Mouse (Mus musculus) liver, embryonic 11.5 days (tissue): ENCODE results near the gene Cnot2. TPM values are rescaled to one million over a fixed set of nuclear protein-coding genes. Genes with fewer than 3 reads are reported as not detected.
A peak's percentile ranks its signal among the peaks of the same experiment; 100 is the strongest.
"Not testable (repeated sequence)": the region's sequence is repeated elsewhere in the genome, so short reads cannot be mapped to it uniquely, and the experiment has no call there.

Experiments used
- ATAC-seq: fragments of 200-750 bp; cut with Nextera tagmentation; replicated peaks from 2 replicates; pipeline ENCODE4 v1.8.0; 2017; ENCODE audit warnings: moderate number of reproducible peaks, mild to moderate bottlenecking, moderate TSS enrichment, moderate library complexity; ENCODE audit not compliant: low FRiP score
- DNase-seq: peaks from one replicate; pipeline ENCODE4 v3.0.0-alpha.2; 2017; ENCODE audit warnings: low spot score
- H3K27ac ChIP-seq: fragments of 300-500 bp; sonication (generic); 2 replicates; pipeline ENCODE4 v1.5.1; 2014; ENCODE audit warnings: mild to moderate bottlenecking, low read depth, low read length, control low read depth
- H3K27me3 ChIP-seq: fragments of 300-500 bp; sonication (generic); replicated peaks from 2 replicates; pipeline ENCODE4 v1.6.1; 2014; ENCODE audit warnings: low read length, mixed read lengths; ENCODE audit not compliant: control insufficient read depth, insufficient read depth
- H3K36me3 ChIP-seq: fragments of 300-500 bp; sonication (generic); 2 replicates; pipeline ENCODE4 v1.6.1; 2014; ENCODE audit warnings: mild to moderate bottlenecking, low read length, moderate library complexity, mixed read lengths; ENCODE audit not compliant: control insufficient read depth, insufficient read depth
- H3K4me1 ChIP-seq: fragments of 300-500 bp; sonication (generic); replicated peaks from 2 replicates; pipeline ENCODE4 v1.6.1; 2014; ENCODE audit warnings: low read length, mixed read lengths; ENCODE audit not compliant: control insufficient read depth, insufficient read depth
- H3K4me2 ChIP-seq: fragments of 300-500 bp; sonication (generic); 2 replicates; pipeline ENCODE4 v1.6.1; 2014; ENCODE audit warnings: mild to moderate bottlenecking, control low read depth, moderate library complexity
- H3K4me3 ChIP-seq: fragments of 300-500 bp; sonication (generic); 2 replicates; pipeline ENCODE4 v1.5.1; 2014; ENCODE audit warnings: low read depth, low read length, control low read depth
- H3K9ac ChIP-seq: fragments of 300-500 bp; sonication (generic); 2 replicates; pipeline ENCODE4 v1.6.1; 2014; ENCODE audit warnings: low read depth, low read length, control low read depth
- H3K9me3 ChIP-seq: fragments of 300-500 bp; sonication (generic); 2 replicates; pipeline ENCODE4 v1.6.1; 2016; ENCODE audit warnings: low read length, inconsistent platforms, mixed read lengths; ENCODE audit not compliant: control insufficient read depth
- WGBS: fragments of 180-500 bp; shearing (Covaris S2); extraction: QIAGEN DNeasy Blood & Tissue Kit; methylation state at CpG from one replicate; pipeline ENCODE4 v1.1.7; 2014; 5-methylcytosine and 5-hydroxymethylcytosine counted together
- polyA plus RNA-seq: library from polyadenylated mRNA; unstranded; fragments of >200 nt; fragmentation: Nextera tagmentation; extraction: Ambion mirVana; gene quantifications from 2 replicates; pipeline ENCODE4 v1.2.1, GENCODE M21; 2014

Cnot2 gene
- 77.2 and 93.4 TPM in 2 replicates for polyA plus RNA-seq

DNA sequence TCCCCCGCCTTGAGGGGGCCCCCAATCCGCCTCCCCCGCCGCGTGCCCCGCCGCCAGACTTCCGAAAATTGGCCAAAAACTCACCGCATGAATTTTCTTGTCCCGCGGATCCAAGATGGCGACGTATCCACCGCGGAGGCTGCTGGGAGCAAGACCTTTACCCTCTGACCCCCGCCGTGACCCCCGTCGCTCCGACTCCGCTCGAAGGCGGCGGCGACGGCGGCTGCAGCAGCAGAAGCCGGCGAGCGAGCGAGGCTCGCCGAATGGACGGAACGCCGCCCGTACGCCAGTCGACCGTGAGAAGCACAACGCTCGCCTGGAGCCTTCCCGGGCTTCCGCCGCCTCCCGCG, at the start of gene Cnot2:
Gene Cnot2 (minus strand): TSS at position 143 of the 350 bp plus-strand sequence.
- Histone ChIP-seq H3K27me3 (no peaks in the 10 kb centered on the region), H3K9ac (peak within 1 kb of the TSS; percentile 93), H3K4me3 (peak within 1 kb of the TSS; percentile 97), H3K9me3 (no peaks in the 10 kb centered on the region), H3K4me2 (peak within 1 kb of the TSS; percentile 86), H3K4me1 (peaks cover 5% of the 10 kb centered on the region), H3K36me3 (no peaks in the 10 kb centered on the region), H3K27ac (peak within 1 kb of the TSS; percentile 94)
- WGBS: under 1% methylated on average over 47 of the region's 47 CpGs
- DNase-seq: peak; percentile 94
- peak; percentile 86 for ATAC-seq

GRCm38 (mm10) chr10:116628926-116629325, 47.6 kb upstream of the Cnot2 start:
- Histone ChIP-seq H3K4me1 (no peaks in the 10 kb centered on the region), H3K9me3 (no peaks in the 10 kb centered on the region), H3K27me3 (no peaks in the 10 kb centered on the region), H3K36me3 (no peaks in the 10 kb centered on the region), H3K9ac (no peak overlapping the region), H3K27ac (no peak overlapping the region), H3K4me2 (no peak overlapping the region), H3K4me3 (no peak overlapping the region)
- 70% methylated on average over 5 of the region's 5 CpGs for WGBS
- ATAC-seq: no peak
- no peak for DNase-seq

GRCm38 (mm10) chr10:116626009-116626408, 44.7 kb upstream of the Cnot2 start:
- H3K27me3 ChIP-seq: no peaks in the 10 kb centered on the region
- H3K9me3 ChIP-seq: peaks cover 4% of the 10 kb centered on the region
- H3K27ac ChIP-seq: no peak overlapping the region
- no peaks in the 10 kb centered on the region for H3K4me1 ChIP-seq
- H3K4me2 ChIP-seq: no peak overlapping the region
- 78% methylated on average over 1 of the region's 1 CpGs for WGBS
- DNase-seq (no peak), ATAC-seq (no peak)
- no peak overlapping the region for H3K9ac ChIP-seq
- H3K4me3 ChIP-seq: no peak overlapping the region
- H3K36me3 ChIP-seq: no peaks in the 10 kb centered on the region

DNA sequence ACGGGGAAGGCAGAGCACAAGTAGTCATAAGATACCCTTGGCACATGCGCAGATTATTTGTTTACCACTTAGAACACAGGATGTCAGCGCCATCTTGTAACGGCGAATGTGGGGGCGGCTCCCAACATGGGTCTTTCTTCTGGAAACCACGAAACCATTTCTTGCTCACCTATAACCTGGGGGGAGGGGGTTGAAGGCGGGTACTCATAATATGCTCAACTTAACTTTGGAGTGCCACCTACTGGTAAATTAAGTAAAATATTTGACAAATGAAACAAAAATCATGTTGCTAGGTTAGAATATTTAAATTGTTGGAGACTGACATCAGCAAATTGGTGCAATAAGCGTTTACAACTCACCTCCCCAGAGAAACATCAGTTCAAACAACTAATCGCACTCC, 31.9 kb upstream of the Cnot2 start:
- not testable (repeated sequence) for ATAC-seq, H3K36me3 ChIP-seq, H3K27ac ChIP-seq, H3K27me3 ChIP-seq, H3K4me2 ChIP-seq, H3K4me3 ChIP-seq, H3K9ac ChIP-seq, H3K4me1 ChIP-seq, H3K9me3 ChIP-seq, DNase-seq
- WGBS: 86% methylated on average over 8 of the region's 10 CpGs

DNA sequence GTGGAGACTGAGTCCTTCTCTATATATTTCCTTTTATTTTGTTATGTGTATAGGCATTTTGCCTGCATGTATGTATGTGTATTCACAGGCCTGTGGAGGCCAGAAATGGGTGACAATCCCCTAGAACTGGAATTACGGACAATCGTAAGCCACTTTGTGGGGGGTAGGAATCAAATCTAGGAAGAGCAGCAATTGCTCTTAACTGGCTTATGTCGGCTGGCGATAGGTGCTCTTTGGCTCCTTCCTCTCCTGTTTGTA, 23.5 kb upstream of the Cnot2 start:
- no peaks in the 10 kb centered on the region for H3K9me3 ChIP-seq
- ATAC-seq: no peak
- no peaks in the 10 kb centered on the region for H3K4me1 ChIP-seq
- no peak for DNase-seq
- WGBS: 95% methylated on average over 4 of the region's 4 CpGs
- H3K4me2 ChIP-seq: no peak overlapping the region
- H3K4me3 ChIP-seq: no peak overlapping the region
- H3K27me3 ChIP-seq: no peaks in the 10 kb centered on the region
- no peaks in the 10 kb centered on the region for H3K36me3 ChIP-seq
- H3K9ac ChIP-seq: no peak overlapping the region
- no peak overlapping the region for H3K27ac ChIP-seq

GRCm38 (mm10) chr10:116604081-116604904, 23.0 kb upstream of the Cnot2 start:
- Histone ChIP-seq H3K36me3 (no peaks in the 10 kb centered on the region), H3K9ac (no peak overlapping the region), H3K4me2 (no peak overlapping the region), H3K27me3 (no peaks in the 10 kb centered on the region), H3K27ac (no peak overlapping the region), H3K4me3 (no peak overlapping the region), H3K4me1 (no peaks in the 10 kb centered on the region), H3K9me3 (no peaks in the 10 kb centered on the region)
- ATAC-seq (no peak), DNase-seq (no peak)
- 80% methylated on average over 6 of the region's 6 CpGs for WGBS

DNA sequence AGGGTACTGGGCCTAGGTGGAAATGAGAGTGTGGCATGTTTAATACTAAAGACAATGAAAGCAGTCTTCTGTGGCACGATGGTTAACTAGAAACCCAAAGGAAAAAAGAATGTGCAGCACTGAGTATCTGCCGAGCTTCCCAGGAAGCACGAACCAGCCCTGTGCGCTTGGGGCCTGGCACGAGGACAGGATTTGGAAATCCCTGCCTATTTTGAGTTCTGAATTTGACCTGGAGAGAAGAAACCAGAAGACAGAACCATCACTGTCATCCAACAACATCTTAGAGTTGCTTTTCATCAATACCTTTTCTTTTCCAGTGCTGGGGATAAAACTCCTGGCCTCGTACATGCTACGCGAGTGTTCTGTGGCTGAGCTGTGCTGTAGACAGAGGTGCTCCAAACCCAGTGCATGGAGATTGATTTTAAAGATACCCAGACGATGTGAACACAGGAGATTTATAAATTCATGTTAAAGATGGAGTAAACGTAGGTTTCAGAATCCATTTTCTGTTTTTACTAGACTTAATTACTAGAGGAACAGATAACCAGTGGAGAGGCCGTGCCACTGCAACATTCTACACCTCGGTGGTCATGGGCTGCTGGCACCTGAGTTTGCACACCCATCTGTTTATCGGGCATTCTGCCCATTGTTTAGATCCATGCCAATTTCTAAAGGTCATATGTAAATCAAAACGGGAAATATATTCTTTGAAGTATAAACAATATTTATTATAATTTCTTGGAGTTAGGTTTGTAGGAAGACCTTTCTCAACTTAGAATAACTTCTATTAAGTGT, 17.9 kb upstream of the Cnot2 start:
- DNase-seq: no peak
- ATAC-seq: no peak
- 82% methylated on average over 14 of the region's 14 CpGs for WGBS

DNA sequence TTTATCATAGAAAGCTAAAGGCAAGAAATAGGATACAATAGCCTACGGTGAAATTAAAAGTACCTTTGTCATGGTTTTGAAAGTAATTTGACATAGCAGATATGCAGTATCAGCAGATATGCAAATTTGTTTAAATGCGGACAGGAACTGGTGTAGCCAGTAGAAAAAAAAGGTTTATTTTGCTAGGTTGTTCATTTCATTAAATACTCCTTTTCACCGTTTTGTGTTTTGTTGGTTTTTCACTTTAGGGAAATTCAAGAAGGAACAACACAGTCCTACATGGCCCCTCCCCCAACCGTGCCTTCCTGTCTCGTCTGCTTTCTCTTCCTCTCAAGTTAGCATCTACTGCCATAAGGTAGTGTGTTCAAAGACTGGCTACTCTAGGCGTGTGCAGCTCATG, 1.4 kb upstream of the Cnot2 start:
- 18% methylated on average over 6 of the region's 6 CpGs for WGBS
- no peak for ATAC-seq
- H3K4me3 ChIP-seq: peak overlapping the region; percentile 97
- H3K4me2 ChIP-seq: peak overlapping the region; percentile 86
- peaks cover 5% of the 10 kb centered on the region for H3K4me1 ChIP-seq
- H3K27me3 ChIP-seq: no peaks in the 10 kb centered on the region
- no peak overlapping the region for H3K27ac ChIP-seq
- DNase-seq: no peak
- H3K36me3 ChIP-seq: no peaks in the 10 kb centered on the region
- H3K9me3 ChIP-seq: no peaks in the 10 kb centered on the region
- H3K9ac ChIP-seq: no peak overlapping the region

More for the DNA sequence above, 17.9 kb upstream of the Cnot2 start:
- Histone ChIP-seq H3K36me3 (no peaks in the 10 kb centered on the region), H3K27me3 (no peaks in the 10 kb centered on the region), H3K4me3 (no peak overlapping the region), H3K9ac (no peak overlapping the region), H3K27ac (no peak overlapping the region), H3K4me1 (no peaks in the 10 kb centered on the region), H3K4me2 (no peak overlapping the region), H3K9me3 (no peaks in the 10 kb centered on the region)
